Mouse (Mus musculus) hematopoietic stem cell, adult 5-6 weeks (primary cell): Measurements from ENCODE around the gene Rarb. TPM values are rescaled to one million over a fixed set of nuclear protein-coding genes. Genes with fewer than 3 reads are reported as not detected.

ENCODE experiments used
- ATAC-seq, 2 experiments: fragments of 125-278 bp in 1 of 2; replicated peaks in 1 of 2; 2 replicates each; pipeline ENCODE4 v1.8.0; 2016 to 2017; ENCODE audit warnings: inconsistent platforms in 2 of 2, mild to moderate bottlenecking in 2 of 2, moderate number of reproducible peaks in 2 of 2, low read depth in 1 of 2, moderate TSS enrichment in 1 of 2; ENCODE audit not compliant: low FRiP score in 2 of 2, poor library complexity in 2 of 2, severe bottlenecking in 2 of 2, insufficient read depth in 1 of 2, low TSS enrichment in 1 of 2
- total RNA-seq: library from RNA; stranded (forward); fragments of 172-1452, 232-1000 nt; gene quantifications from 2 replicates; pipeline ENCODE4 v1.2.3, GENCODE M21; 2017

Gene Rarb
- total RNA-seq, 1 experiment from 2014 or later = 0.94 TPM

- ATAC-seq = no peak
These were observed 385.8 kb downstream of the Rarb start for GRCm38 (mm10) chr14:16433206-16433605.

GRCm38 (mm10) chr14:16432550-16432949 lies 386.4 kb downstream of the Rarb start:
- no peak for ATAC-seq

DNA sequence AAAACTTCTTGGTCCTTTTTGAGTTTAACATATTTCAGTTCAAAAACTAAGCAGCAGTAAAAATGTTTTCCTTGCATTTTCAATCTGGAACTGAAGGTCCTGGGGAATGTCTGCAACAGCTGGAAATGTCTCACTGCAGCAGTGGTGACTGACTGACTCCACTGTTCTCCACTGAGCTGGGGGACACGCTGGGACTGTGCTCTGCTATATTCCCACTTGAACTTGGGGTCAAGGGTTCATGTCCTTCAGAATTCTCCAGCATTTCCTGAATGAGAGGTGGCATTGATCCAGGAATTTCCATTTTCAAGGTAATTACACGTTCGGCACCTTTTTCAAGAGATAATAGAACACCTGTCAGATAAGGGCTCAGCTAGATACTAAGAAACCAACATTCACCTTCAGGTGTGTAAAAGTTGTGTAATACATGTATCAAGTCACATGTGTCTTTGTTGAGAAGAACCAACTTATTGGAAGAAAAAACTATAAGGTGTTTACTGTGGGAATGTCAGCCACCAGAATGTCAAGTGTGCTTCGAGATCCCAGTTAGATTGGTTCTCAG lies 386.9 kb downstream of the Rarb start:
- ATAC-seq = no peak

- no peak for ATAC-seq
These were observed 391.4 kb downstream of the Rarb start for GRCm38 (mm10) chr14:16427569-16427968.

DNA sequence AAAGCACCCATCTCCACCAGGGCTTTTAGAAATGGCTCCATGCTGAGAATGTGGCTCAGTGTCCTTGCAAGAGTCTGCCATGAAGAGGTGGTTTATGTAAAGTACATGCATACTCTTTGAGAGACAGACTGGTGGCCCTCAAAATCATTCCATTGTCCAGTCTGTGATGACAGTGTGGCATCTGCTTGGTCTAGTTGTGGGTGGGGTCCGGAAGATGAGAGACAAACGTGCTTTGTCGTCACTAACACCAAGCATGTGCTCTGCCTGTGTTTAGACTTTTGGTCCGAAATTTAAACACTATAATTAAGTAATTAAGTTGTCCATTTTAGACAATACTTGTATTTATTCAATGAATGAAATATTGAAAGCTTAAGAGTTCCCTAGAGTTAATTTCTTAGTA lies 404.8 kb downstream of the Rarb start:
- no peak for ATAC-seq

DNA sequence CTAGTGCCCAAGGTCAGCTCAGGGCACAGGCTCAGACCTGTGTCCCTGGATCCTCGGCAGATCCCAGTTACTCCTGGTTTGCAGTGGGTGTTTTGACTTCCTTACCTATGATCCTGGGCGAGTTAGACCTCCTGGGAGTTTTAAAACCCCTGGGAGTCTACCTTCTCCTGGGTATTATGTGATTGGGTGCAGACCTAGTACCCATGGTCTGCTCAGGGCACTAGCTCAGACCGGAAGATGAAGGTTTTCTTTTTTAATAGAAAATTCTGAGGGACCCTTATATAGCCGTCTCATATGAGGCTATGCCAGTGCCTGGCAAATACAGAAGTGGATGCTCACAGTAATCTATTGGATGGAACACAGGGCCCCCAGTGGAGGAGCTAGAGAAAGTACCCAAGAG lies 413.8 kb downstream of the Rarb start:
- ATAC-seq = no peak

DNA sequence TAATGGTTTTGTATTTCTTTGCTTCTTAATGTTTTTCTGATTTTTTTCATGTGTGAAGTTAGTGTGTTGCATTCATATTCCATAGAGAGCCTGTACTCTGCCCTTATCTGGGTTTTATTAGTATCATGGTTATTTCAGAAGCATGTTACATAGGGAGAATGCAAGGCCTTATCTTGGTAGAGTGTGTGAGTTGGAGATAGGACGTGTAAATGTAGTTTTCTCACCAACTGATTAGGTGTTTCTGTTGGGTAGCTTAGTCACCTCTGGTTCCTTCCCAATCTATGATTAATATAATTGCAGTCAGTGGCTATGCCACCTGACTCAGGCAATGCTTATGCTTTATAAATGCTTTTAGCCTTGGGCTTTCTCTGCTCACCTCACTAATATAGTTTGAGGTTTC lies 434.2 kb downstream of the Rarb start:
- ATAC-seq = no peak
